Mouse (Mus musculus): ENCODE measurements around the gene Camk2g. TPM values are rescaled to one million over a fixed set of nuclear protein-coding genes. Genes with fewer than 3 reads are reported as not detected.
A peak's percentile ranks its signal among the peaks of the same experiment; 100 is the strongest.

Camk2g gene
- polyA plus RNA-seq, 1 experiment from 2014 or later = 42.3 TPM

- H3K27me3 ChIP-seq (replicated peaks) = no peaks in the 10 kb centered on the region
Observed at GRCm38 (mm10) chr14:20775661-20776060, 18.2 kb downstream of the Camk2g start.

GRCm38 (mm10) chr14:20773410-20773809 is 20.5 kb downstream of the Camk2g start:
- Histone ChIP-seq H3K27me3 (replicated peaks) (no peaks in the 10 kb centered on the region), H3K27ac (no peak overlapping the region), H3K4me2 (replicated peaks) (no peak overlapping the region), H3K9me3 (no peaks in the 10 kb centered on the region), H3K9ac (no peak overlapping the region), H3K4me1 (replicated peaks) (peaks cover 6% of the 10 kb centered on the region), H3K4me3 (replicated peaks) (no peak overlapping the region), H3K36me3 (peaks cover 22% of the 10 kb centered on the region)
- peak; percentile 66; the same call in 1 of the 2 replicates for ATAC-seq
- 62% methylated on average over 3 of the region's 3 CpGs for WGBS

More at GRCm38 (mm10) chr14:20775661-20776060, 18.2 kb downstream of the Camk2g start:
- peaks cover 6% of the 10 kb centered on the region for H3K4me1 ChIP-seq (replicated peaks)
- WGBS = 45% methylated on average over 6 of the region's 6 CpGs
- no peak overlapping the region for H3K4me3 ChIP-seq (replicated peaks)
- H3K9me3 ChIP-seq = no peaks in the 10 kb centered on the region
- H3K4me2 ChIP-seq (replicated peaks) = no peak overlapping the region
- ATAC-seq = no peak
- peaks cover 20% of the 10 kb centered on the region for H3K36me3 ChIP-seq
- no peak overlapping the region; the same call in 1 of the 2 replicates for H3K9ac ChIP-seq
- H3K27ac ChIP-seq = no peak overlapping the region

- no peak for ATAC-seq
Observed at GRCm38 (mm10) chr14:20772808-20773207, 21.1 kb downstream of the Camk2g start.

GRCm38 (mm10) chr14:20771941-20772340 is 21.9 kb downstream of the Camk2g start:
- ATAC-seq = no peak

More at GRCm38 (mm10) chr14:20772808-20773207, 21.1 kb downstream of the Camk2g start:
- WGBS = 72% methylated on average over 6 of the region's 6 CpGs
- Histone ChIP-seq H3K4me1 (replicated peaks) (peaks cover 6% of the 10 kb centered on the region), H3K27me3 (replicated peaks) (no peaks in the 10 kb centered on the region), H3K4me2 (replicated peaks) (no peak overlapping the region), H3K9ac (no peak overlapping the region), H3K27ac (no peak overlapping the region), H3K9me3 (no peaks in the 10 kb centered on the region), H3K36me3 (peaks cover 19% of the 10 kb centered on the region), H3K4me3 (replicated peaks) (no peak overlapping the region)

GRCm38 (mm10) chr14:20768581-20768980 is 25.3 kb downstream of the Camk2g start:
- peaks cover 4% of the 10 kb centered on the region for H3K4me1 ChIP-seq (replicated peaks)
- no peak overlapping the region for H3K4me2 ChIP-seq (replicated peaks)
- no peak for ATAC-seq
- H3K27me3 ChIP-seq (replicated peaks) = no peaks in the 10 kb centered on the region
- H3K4me3 ChIP-seq (replicated peaks) = no peak overlapping the region
- H3K9ac ChIP-seq = no peak overlapping the region
- H3K9me3 ChIP-seq = no peaks in the 10 kb centered on the region
- H3K27ac ChIP-seq = peak overlapping the region; percentile 56
- peaks cover 14% of the 10 kb centered on the region for H3K36me3 ChIP-seq
- WGBS = 61% methylated on average over 5 of the region's 5 CpGs

More at GRCm38 (mm10) chr14:20771941-20772340, 21.9 kb downstream of the Camk2g start:
- Histone ChIP-seq H3K27ac (no peak overlapping the region), H3K4me1 (replicated peaks) (peaks cover 6% of the 10 kb centered on the region), H3K36me3 (peaks cover 13% of the 10 kb centered on the region; the same call in 1 of the 2 replicates), H3K4me2 (replicated peaks) (no peak overlapping the region), H3K4me3 (replicated peaks) (no peak overlapping the region), H3K27me3 (replicated peaks) (no peaks in the 10 kb centered on the region), H3K9ac (no peak overlapping the region), H3K9me3 (no peaks in the 10 kb centered on the region)
- 60% methylated on average over 3 of the region's 3 CpGs for WGBS

- peaks cover 18% of the 10 kb centered on the region for H3K36me3 ChIP-seq
- H3K4me1 ChIP-seq (replicated peaks) = no peaks in the 10 kb centered on the region; the same call in 1 of the 2 replicates
- no peak overlapping the region for H3K4me3 ChIP-seq (replicated peaks)
- no peak overlapping the region for H3K4me2 ChIP-seq (replicated peaks)
- ATAC-seq = no peak
- WGBS = 83% methylated on average over 7 of the region's 7 CpGs
- peak overlapping the region; percentile 56 for H3K27ac ChIP-seq
- no peak overlapping the region for H3K9ac ChIP-seq
- H3K27me3 ChIP-seq (replicated peaks) = no peaks in the 10 kb centered on the region
- H3K9me3 ChIP-seq = no peaks in the 10 kb centered on the region
Observed at GRCm38 (mm10) chr14:20767936-20768335, 26.0 kb downstream of the Camk2g start.

- Histone ChIP-seq H3K9me3 (no peaks in the 10 kb centered on the region), H3K4me2 (replicated peaks) (no peak overlapping the region), H3K9ac (no peak overlapping the region), H3K27ac (peak overlapping the region; percentile 51), H3K4me3 (replicated peaks) (no peak overlapping the region), H3K27me3 (replicated peaks) (no peaks in the 10 kb centered on the region), H3K36me3 (peaks cover 25% of the 10 kb centered on the region), H3K4me1 (replicated peaks) (no peaks in the 10 kb centered on the region)
- 24% methylated on average over 12 of the region's 12 CpGs for WGBS
- ATAC-seq = peak; percentile 81
Observed at GRCm38 (mm10) chr14:20765642-20766258, 28.1 kb downstream of the Camk2g start.

- H3K36me3 ChIP-seq = peaks cover 30% of the 10 kb centered on the region
- no peaks in the 10 kb centered on the region for H3K4me1 ChIP-seq (replicated peaks)
- WGBS = 81% methylated on average over 5 of the region's 5 CpGs
- H3K27ac ChIP-seq = no peak overlapping the region
- ATAC-seq = no peak
- H3K9me3 ChIP-seq = no peaks in the 10 kb centered on the region
- H3K9ac ChIP-seq = no peak overlapping the region
- no peak overlapping the region for H3K4me2 ChIP-seq (replicated peaks)
- H3K4me3 ChIP-seq (replicated peaks) = no peak overlapping the region
- H3K27me3 ChIP-seq (replicated peaks) = no peaks in the 10 kb centered on the region
Observed at GRCm38 (mm10) chr14:20764942-20765341, 28.9 kb downstream of the Camk2g start.

- Histone ChIP-seq H3K4me2 (replicated peaks) (no peak overlapping the region), H3K4me1 (replicated peaks) (no peaks in the 10 kb centered on the region), H3K4me3 (replicated peaks) (no peak overlapping the region), H3K9me3 (no peaks in the 10 kb centered on the region), H3K36me3 (peaks cover 42% of the 10 kb centered on the region), H3K9ac (no peak overlapping the region), H3K27ac (no peak overlapping the region), H3K27me3 (replicated peaks) (no peaks in the 10 kb centered on the region)
- ATAC-seq = no peak
- 75% methylated on average over 8 of the region's 8 CpGs for WGBS
Observed at GRCm38 (mm10) chr14:20758768-20759435, 35.0 kb downstream of the Camk2g start.

- H3K27ac ChIP-seq = no peak overlapping the region
- H3K9me3 ChIP-seq = no peaks in the 10 kb centered on the region
- no peak overlapping the region for H3K4me2 ChIP-seq (replicated peaks)
- no peaks in the 10 kb centered on the region for H3K4me1 ChIP-seq (replicated peaks)
- no peak overlapping the region for H3K4me3 ChIP-seq (replicated peaks)
- no peak for ATAC-seq
- peaks cover 33% of the 10 kb centered on the region for H3K36me3 ChIP-seq
- no peak overlapping the region for H3K9ac ChIP-seq
- no peaks in the 10 kb centered on the region for H3K27me3 ChIP-seq (replicated peaks)
- WGBS = 91% methylated on average over 22 of the region's 22 CpGs
Observed at GRCm38 (mm10) chr14:20757370-20757907, 36.4 kb downstream of the Camk2g start.

GRCm38 (mm10) chr14:20753792-20754191 is 40.1 kb downstream of the Camk2g start:
- WGBS = 77% methylated on average over 3 of the region's 3 CpGs
- H3K36me3 ChIP-seq = peaks cover 13% of the 10 kb centered on the region

GRCm38 (mm10) chr14:20750503-20750902 is 43.4 kb downstream of the Camk2g start:
- Histone ChIP-seq H3K4me2 (replicated peaks) (peak overlapping the region; percentile 24; the same call in 1 of the 2 replicates), H3K4me3 (replicated peaks) (no peak overlapping the region), H3K36me3 (peaks cover 10% of the 10 kb centered on the region; the same call in 1 of the 2 replicates), H3K27ac (peak overlapping the region; percentile 65), H3K9me3 (no peaks in the 10 kb centered on the region), H3K4me1 (replicated peaks) (peaks cover 3% of the 10 kb centered on the region; the same call in 1 of the 2 replicates), H3K27me3 (replicated peaks) (no peaks in the 10 kb centered on the region), H3K9ac (no peak overlapping the region)
- WGBS = 60% methylated on average over 5 of the region's 5 CpGs
- peak; percentile 85 for ATAC-seq

More at GRCm38 (mm10) chr14:20753792-20754191, 40.1 kb downstream of the Camk2g start:
- no peak overlapping the region for H3K27ac ChIP-seq
- no peak for ATAC-seq
- H3K9me3 ChIP-seq = no peaks in the 10 kb centered on the region
- H3K27me3 ChIP-seq (replicated peaks) = no peaks in the 10 kb centered on the region
- H3K9ac ChIP-seq = no peak overlapping the region
- no peak overlapping the region for H3K4me2 ChIP-seq (replicated peaks)
- no peak overlapping the region for H3K4me3 ChIP-seq (replicated peaks)
- peaks cover 3% of the 10 kb centered on the region; the same call in 1 of the 2 replicates for H3K4me1 ChIP-seq (replicated peaks)

All from intestine, embryonic 15.5 days (tissue).